Mouse (Mus musculus): ENCODE results near the gene Parp14. TPM values are rescaled to one million over a fixed set of nuclear protein-coding genes. Genes with fewer than 3 reads are reported as not detected.

The Parp14 gene
- total and polyA plus RNA-seq, 3 experiments, result 3.9 to 6.4 (median 6.0) TPM

DNA sequence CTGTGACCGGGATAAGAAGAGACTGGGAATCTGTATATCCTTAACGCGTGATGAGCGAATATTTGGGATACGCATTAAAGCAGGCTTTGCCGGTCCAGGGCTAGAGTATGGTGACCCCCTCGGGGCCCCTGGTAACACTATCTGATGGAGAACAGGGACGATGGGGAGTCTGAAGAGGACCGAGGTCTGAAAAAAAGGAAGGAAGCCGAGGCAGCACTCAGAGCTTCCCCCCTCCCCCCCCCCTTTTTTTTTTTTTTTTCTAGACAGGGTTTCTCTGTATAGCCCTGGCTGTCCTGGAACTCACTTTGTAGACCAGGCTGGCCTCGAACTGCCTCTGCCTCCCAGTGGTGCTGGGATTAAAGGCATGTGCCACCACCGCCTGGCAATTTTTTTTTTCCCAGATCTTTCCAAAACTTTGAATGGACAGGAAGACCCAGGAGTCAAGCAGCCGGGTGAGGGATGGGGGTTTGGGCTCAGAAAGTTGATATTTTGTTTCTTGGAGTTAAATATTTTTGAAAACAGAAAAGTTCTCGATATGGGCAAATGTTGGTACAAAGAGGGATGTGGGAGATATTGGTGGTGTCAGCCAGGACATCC, 1.2 kb upstream of the Parp14 start:
- Histone ChIP-seq H3K4me3 (replicated peaks in 1 of 3; ENCODE audit: low read depth in 2 of 3, low read length in 2 of 3, poor library complexity in 1 of 3) (peak overlapping the region in 2 of 3 experiments; percentile 75 to 82), H3K4me1 (ENCODE audit: control insufficient read depth in 1 of 2, insufficient read depth in 2 of 2) (peaks cover 5 to 39% of the 10 kb centered on the region in 2 experiments), H3K79me2 (replicated peaks; ENCODE audit: control insufficient read depth, extremely low read depth, insufficient read depth, poor library complexity, severe bottlenecking) (no peaks in the 10 kb centered on the region), H3K36me3 (replicated peaks in 1 of 2; ENCODE audit: control insufficient read depth in 1 of 2, insufficient read depth in 1 of 2, low read length in 1 of 2) (no peaks in the 10 kb centered on the region), H3K9me3 (replicated peaks; ENCODE audit: low read length) (peaks cover 3% of the 10 kb centered on the region), H3K27me3 (replicated peaks) (peaks cover 3% of the 10 kb centered on the region), H3K4me2 (ENCODE audit: insufficient read depth, low read depth, poor library complexity, severe bottlenecking) (peak overlapping the region; percentile 97), H3K9ac (ENCODE audit: insufficient read depth, low read depth) (no peak overlapping the region), H3K27ac (ENCODE audit: insufficient read depth, low read depth) (no peak overlapping the region)
- in situ Hi-C loops (cut with MboI; ENCODE audit: low pct_ligation_motif_present, low pct_unique_long_range_greater_than_20kb, low sequenced_read_pairs) (loop anchor here (5.0 kb wide), 1 partner anchor 65 kb away; the partner anchor contains the start of genes Dtx3l and Parp9), dilution Hi-C loops (cut with MboI; ENCODE audit: extremely low pct_ligation_motif_present, extremely low pct_unique_long_range_greater_than_20kb, low sequenced_read_pairs) (no loop called here)
- DNase-seq (ENCODE audit: extremely low read depth), result no peak
- TF ChIP-seq JUND (conservative IDR thresholded peaks at IDR 0.05; ENCODE audit: low read depth, low read length), result no peak
- peak; percentile 93 for TF ChIP-seq ZNF384 (IDR thresholded peaks at IDR 0.05; ENCODE audit: low read depth, low read length)
- no peak for TF ChIP-seq ELF1 (IDR thresholded peaks at IDR 0.05; ENCODE audit: low read depth, low read length)
- no peak for TF ChIP-seq HCFC1 (IDR thresholded peaks at IDR 0.05; ENCODE audit: low read depth, low read length)

DNA sequence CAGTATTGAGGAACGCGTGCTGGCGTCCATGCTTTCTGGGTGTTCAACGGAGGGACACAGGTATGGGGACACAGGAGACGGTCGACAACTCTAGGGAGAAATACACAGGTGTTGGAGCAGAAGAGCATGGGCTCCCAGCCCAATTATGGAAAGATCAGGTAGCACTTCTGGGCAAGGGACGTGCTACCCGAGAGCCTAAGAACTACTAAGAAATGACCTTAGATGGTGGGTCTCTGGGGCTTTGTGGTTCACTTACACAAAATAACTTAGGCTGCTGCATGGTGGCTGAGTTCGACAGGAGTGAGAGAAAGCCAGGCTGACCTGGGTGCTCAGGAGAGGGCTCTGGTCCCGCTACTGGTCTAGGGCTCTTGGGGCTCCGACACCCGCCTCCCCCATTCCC, 554 bp upstream of the Parp14 start:
- TF ChIP-seq MYC (IDR thresholded peaks at IDR 0.05; ENCODE audit: low read depth, low read length) (no peak), MAFK (IDR thresholded peaks at IDR 0.05; ENCODE audit: insufficient replicate concordance, low read length) (no peak), SIN3A (IDR thresholded peaks at IDR 0.05; ENCODE audit: low read length) (0 out of 2 replicates have a peak, but pooled peaks have one; percentile 42), EP300 (IDR thresholded peaks at IDR 0.05; ENCODE audit: low read length) (no peak; the same call in 1 of the 2 replicates), TCF12 (IDR thresholded peaks at IDR 0.05; ENCODE audit: low read depth, low read length) (peak; percentile 21; the same call in 1 of the 2 replicates), MAX (IDR thresholded peaks at IDR 0.05; ENCODE audit: low read length) (no peak; the same call in 1 of the 2 replicates), POLR2AphosphoS2 (IDR thresholded peaks at IDR 0.05; ENCODE audit: low read depth, low read length) (no peak), NRF1 (IDR thresholded peaks at IDR 0.05; ENCODE audit: low read depth, low read length) (peak; percentile 13; the same call in 1 of the 2 replicates), HCFC1 (IDR thresholded peaks at IDR 0.05; ENCODE audit: low read depth, low read length) (no peak), MEF2A (IDR thresholded peaks at IDR 0.05; ENCODE audit: borderline replicate concordance, low read depth, low read length) (no peak), POLR2A (IDR thresholded peaks at IDR 0.05; ENCODE audit: low read depth, low read length) (no peak), SMC3 (IDR thresholded peaks at IDR 0.05; ENCODE audit: low read depth, low read length) (no peak), MAZ (IDR thresholded peaks at IDR 0.05; ENCODE audit: low read depth, low read length) (no peak), USF1 (IDR thresholded peaks at IDR 0.05; ENCODE audit: low read depth, low read length) (no peak), CHD1 (IDR thresholded peaks at IDR 0.05; ENCODE audit: low read depth, low read length) (no peak)
- Histone ChIP-seq H3K79me2 (replicated peaks; ENCODE audit: control insufficient read depth, extremely low read depth, insufficient read depth, poor library complexity, severe bottlenecking) (no peaks in the 10 kb centered on the region), H3K4me2 (ENCODE audit: insufficient read depth, low read depth, poor library complexity, severe bottlenecking) (peak overlapping the region; percentile 97), H3K27ac (ENCODE audit: insufficient read depth, low read depth) (no peak overlapping the region), H3K9ac (ENCODE audit: insufficient read depth, low read depth) (peak overlapping the region; percentile 66), H3K4me1 (ENCODE audit: control insufficient read depth in 1 of 2, insufficient read depth in 2 of 2) (peaks cover 5 to 39% of the 10 kb centered on the region in 2 experiments), H3K36me3 (replicated peaks in 1 of 2; ENCODE audit: control insufficient read depth in 1 of 2, insufficient read depth in 1 of 2, low read length in 1 of 2) (no peaks in the 10 kb centered on the region), H3K4me3 (replicated peaks in 1 of 3; ENCODE audit: low read depth in 2 of 3, low read length in 2 of 3, poor library complexity in 1 of 3) (peak overlapping the region; percentile 75 to 83 (median 82)), H3K9me3 (replicated peaks; ENCODE audit: low read length) (peaks cover 3% of the 10 kb centered on the region), H3K27me3 (replicated peaks) (peaks cover 3% of the 10 kb centered on the region)
- DNase-seq (ENCODE audit: extremely low read depth), result no peak
- dilution Hi-C loops (cut with MboI; ENCODE audit: extremely low pct_ligation_motif_present, extremely low pct_unique_long_range_greater_than_20kb, low sequenced_read_pairs), result no loop called here
- in situ Hi-C loops (cut with MboI; ENCODE audit: low pct_ligation_motif_present, low pct_unique_long_range_greater_than_20kb, low sequenced_read_pairs), result loop anchor here (5.0 kb wide), 1 partner anchor 65 kb away; the partner anchor contains the start of genes Dtx3l and Parp9
